Mouse (Mus musculus): ENCODE results near the gene Ccl4.

- TF ChIP-seq POLR2A (IDR thresholded peaks at IDR 0.05; ENCODE audit: insufficient read depth, low read length) (no peak), EP300 (IDR thresholded peaks at IDR 0.05; ENCODE audit: insufficient read depth, low read depth, low read length) (no peak), CTCF (IDR thresholded peaks at IDR 0.05; ENCODE audit: low read depth, low read length) (no peak)
These were observed 41.3 kb downstream of the Ccl4 start, which contains the start of gene Wfdc17 for GRCm38 (mm10) chr11:83703705-83704104.
